Mouse (Mus musculus): ENCODE measurements around the gene Fgd3.

Gene Fgd3

GRCm38 (mm10) chr13:49320040-49320439, at the start of gene Fgd3:
Fgd3 (minus strand) TSS chr13:49320311.
- no peak for DNase-seq (ENCODE audit: low read depth)

GRCm38 (mm10) chr13:49369404-49369803, 49.3 kb upstream of the Fgd3 start:
- no peak for DNase-seq (ENCODE audit: low read depth)

GRCm38 (mm10) chr13:49367657-49368440, 47.7 kb upstream of the Fgd3 start:
- no peak for DNase-seq (ENCODE audit: low read depth)

- no peak for DNase-seq (ENCODE audit: low read depth)
Observed at GRCm38 (mm10) chr13:49364716-49365115, 44.6 kb upstream of the Fgd3 start.

GRCm38 (mm10) chr13:49362804-49363203, 42.7 kb upstream of the Fgd3 start:
- DNase-seq (ENCODE audit: low read depth): no peak

GRCm38 (mm10) chr13:49362364-49362763, 42.3 kb upstream of the Fgd3 start:
- DNase-seq (ENCODE audit: low read depth): no peak

- no peak for DNase-seq (ENCODE audit: low read depth)
Observed at GRCm38 (mm10) chr13:49360906-49361406, 40.8 kb upstream of the Fgd3 start.

GRCm38 (mm10) chr13:49358184-49358583, 38.1 kb upstream of the Fgd3 start:
- peak; percentile 50 for DNase-seq (ENCODE audit: low read depth)

GRCm38 (mm10) chr13:49357367-49358026, 37.4 kb upstream of the Fgd3 start:
- no peak for DNase-seq (ENCODE audit: low read depth)

GRCm38 (mm10) chr13:49356090-49356489, 36.0 kb upstream of the Fgd3 start:
- no peak for DNase-seq (ENCODE audit: low read depth)

- no peak for DNase-seq (ENCODE audit: low read depth)
Observed at GRCm38 (mm10) chr13:49355461-49356061, 35.5 kb upstream of the Fgd3 start.

- DNase-seq (ENCODE audit: low read depth): no peak
Observed at GRCm38 (mm10) chr13:49353991-49354507, 33.9 kb upstream of the Fgd3 start.

GRCm38 (mm10) chr13:49353422-49353821, 33.3 kb upstream of the Fgd3 start:
- no peak for DNase-seq (ENCODE audit: low read depth)

- DNase-seq (ENCODE audit: low read depth): no peak
Observed at GRCm38 (mm10) chr13:49352581-49353159, 32.6 kb upstream of the Fgd3 start.

GRCm38 (mm10) chr13:49349836-49350505, 29.9 kb upstream of the Fgd3 start:
- no peak for DNase-seq (ENCODE audit: low read depth)

GRCm38 (mm10) chr13:49349335-49349734, 29.2 kb upstream of the Fgd3 start:
- no peak for DNase-seq (ENCODE audit: low read depth)

- DNase-seq (ENCODE audit: low read depth): no peak
Observed at GRCm38 (mm10) chr13:49348522-49348921, 28.4 kb upstream of the Fgd3 start.

GRCm38 (mm10) chr13:49345476-49345875, 25.4 kb upstream of the Fgd3 start:
- no peak for DNase-seq (ENCODE audit: low read depth)

- DNase-seq (ENCODE audit: low read depth): no peak
Observed at GRCm38 (mm10) chr13:49344567-49344966, 24.5 kb upstream of the Fgd3 start.

GRCm38 (mm10) chr13:49342723-49343100, 22.6 kb upstream of the Fgd3 start:
- DNase-seq (ENCODE audit: low read depth): no peak

- no peak for DNase-seq (ENCODE audit: low read depth)
Observed at GRCm38 (mm10) chr13:49341831-49342722, 22.0 kb upstream of the Fgd3 start.
